Mouse (Mus musculus): Measurements from ENCODE around the gene Ctc1. TPM values are rescaled to one million over a fixed set of nuclear protein-coding genes. Genes with fewer than 3 reads are reported as not detected.
A peak's percentile ranks its signal among the peaks of the same experiment; 100 is the strongest.
"Not testable (repeated sequence)": the region's sequence is repeated elsewhere in the genome, so short reads cannot be mapped to it uniquely, and the experiment has no call there.

Gene Ctc1
- polyA plus RNA-seq, 1 experiment from 2014 or later, result 71.0 TPM

DNA sequence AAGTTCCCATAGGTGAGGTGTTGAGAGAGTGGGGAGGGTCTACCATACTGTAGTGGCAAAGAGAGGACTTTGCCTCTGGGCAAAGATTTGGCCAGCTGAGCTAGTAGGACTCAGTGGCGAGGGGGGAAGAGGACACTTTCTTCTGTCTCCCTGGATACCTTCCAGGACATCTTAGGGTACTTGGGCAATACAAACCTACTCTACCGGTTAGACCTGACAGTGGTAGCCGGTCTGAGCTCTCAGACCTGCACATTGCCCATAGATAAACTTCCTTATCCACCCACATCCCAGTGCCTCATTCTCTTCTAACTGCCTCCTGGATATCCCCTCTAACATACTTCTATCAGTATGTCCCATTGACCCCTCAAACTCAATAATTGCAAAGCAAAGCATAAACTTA is 34.8 kb upstream of the Ctc1 start:
- Histone ChIP-seq H3K4me3 (no peak overlapping the region), H3K27ac (no peak overlapping the region), H3K9me3 (no peaks in the 10 kb centered on the region), H3K4me1 (no peaks in the 10 kb centered on the region), H3K36me3 (peaks cover 2% of the 10 kb centered on the region; the same call in 1 of the 2 replicates), H3K4me2 (replicated peaks) (no peak overlapping the region), H3K27me3 (no peaks in the 10 kb centered on the region), H3K9ac (no peak overlapping the region)
- no peak for ATAC-seq (ENCODE audit: insufficient number of reproducible peaks, insufficient read depth, low FRiP score, low TSS enrichment)
- WGBS, result 59% methylated on average over 3 of the region's 3 CpGs

GRCm38 (mm10) chr11:68982639-68983369 is 32.9 kb upstream of the Ctc1 start:
- Histone ChIP-seq H3K9me3 (no peaks in the 10 kb centered on the region), H3K4me2 (replicated peaks) (no peak overlapping the region), H3K27ac (no peak overlapping the region), H3K9ac (no peak overlapping the region), H3K4me1 (no peaks in the 10 kb centered on the region), H3K36me3 (peaks cover 18% of the 10 kb centered on the region), H3K27me3 (no peaks in the 10 kb centered on the region), H3K4me3 (no peak overlapping the region)
- ATAC-seq (ENCODE audit: insufficient number of reproducible peaks, insufficient read depth, low FRiP score, low TSS enrichment), result 0 out of 2 replicates have a peak, but pooled peaks have one; percentile 35
- 27% methylated on average over 4 of the region's 4 CpGs for whole genome bisulfite sequencing

DNA sequence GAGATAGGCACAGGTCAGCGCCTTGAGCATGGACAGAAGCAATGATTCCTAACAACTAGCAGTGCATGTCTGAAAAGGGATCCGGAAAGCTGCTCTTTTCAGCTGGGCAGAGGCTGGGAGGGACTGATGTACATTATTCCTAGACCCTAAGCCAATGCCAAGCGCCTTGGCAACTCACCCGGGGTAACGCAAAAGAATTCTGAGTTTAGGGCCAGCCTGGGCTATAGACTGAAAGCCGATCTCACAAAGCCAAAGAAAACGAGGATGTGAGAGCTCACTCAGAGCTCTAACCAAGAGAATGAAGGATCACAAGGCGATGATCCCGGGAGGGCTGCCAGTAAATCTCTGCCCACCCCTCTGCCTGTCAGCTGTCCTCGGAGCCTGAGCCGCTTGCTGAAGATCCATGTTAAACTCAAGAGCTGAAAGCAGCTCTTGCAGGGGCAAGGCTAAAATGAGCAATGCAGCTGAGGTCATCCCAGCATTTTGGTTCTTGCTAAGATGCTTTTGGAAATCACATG is 28.3 kb upstream of the Ctc1 start:
- Histone ChIP-seq H3K9ac (no peak overlapping the region), H3K36me3 (peaks cover 60% of the 10 kb centered on the region), H3K9me3 (no peaks in the 10 kb centered on the region), H3K27ac (no peak overlapping the region), H3K4me3 (no peak overlapping the region), H3K4me1 (no peaks in the 10 kb centered on the region), H3K4me2 (replicated peaks) (no peak overlapping the region), H3K27me3 (no peaks in the 10 kb centered on the region)
- ATAC-seq (ENCODE audit: insufficient number of reproducible peaks, insufficient read depth, low FRiP score, low TSS enrichment), result no peak
- WGBS, result 91% methylated on average over 11 of the region's 11 CpGs

GRCm38 (mm10) chr11:68988341-68988740 is 27.4 kb upstream of the Ctc1 start:
- 0 out of 2 replicates have a peak, but pooled peaks have one; percentile 28 for ATAC-seq (ENCODE audit: insufficient number of reproducible peaks, insufficient read depth, low FRiP score, low TSS enrichment)
- Histone ChIP-seq H3K4me1 (no peaks in the 10 kb centered on the region), H3K27me3 (no peaks in the 10 kb centered on the region), H3K27ac (no peak overlapping the region), H3K4me2 (replicated peaks) (no peak overlapping the region), H3K9me3 (no peaks in the 10 kb centered on the region), H3K4me3 (no peak overlapping the region), H3K36me3 (peaks cover 69% of the 10 kb centered on the region), H3K9ac (no peak overlapping the region)
- 93% methylated on average over 17 of the region's 17 CpGs for WGBS

GRCm38 (mm10) chr11:68993122-68993521 is 22.6 kb upstream of the Ctc1 start:
- Histone ChIP-seq H3K4me1 (no peaks in the 10 kb centered on the region), H3K4me2 (replicated peaks) (no peak overlapping the region), H3K9ac (no peak overlapping the region), H3K27ac (no peak overlapping the region), H3K9me3 (no peaks in the 10 kb centered on the region), H3K4me3 (no peak overlapping the region), H3K36me3 (peaks cover 88% of the 10 kb centered on the region), H3K27me3 (no peaks in the 10 kb centered on the region)
- ATAC-seq (ENCODE audit: insufficient number of reproducible peaks, insufficient read depth, low FRiP score, low TSS enrichment), result no peak
- WGBS, result 91% methylated on average over 7 of the region's 7 CpGs

- H3K9ac ChIP-seq, result no peak overlapping the region
- H3K9me3 ChIP-seq, result no peaks in the 10 kb centered on the region
- no peak overlapping the region for H3K4me3 ChIP-seq
- H3K4me1 ChIP-seq, result no peaks in the 10 kb centered on the region
- H3K4me2 ChIP-seq (replicated peaks), result no peak overlapping the region
- ATAC-seq (ENCODE audit: insufficient number of reproducible peaks, insufficient read depth, low FRiP score, low TSS enrichment), result no peak
- WGBS, result 96% methylated on average over 3 of the region's 3 CpGs
- H3K36me3 ChIP-seq, result peaks cover 91% of the 10 kb centered on the region
- no peaks in the 10 kb centered on the region for H3K27me3 ChIP-seq
- no peak overlapping the region for H3K27ac ChIP-seq
Observed at GRCm38 (mm10) chr11:68994377-68994776, 21.3 kb upstream of the Ctc1 start.

- Histone ChIP-seq H3K9me3 (no peaks in the 10 kb centered on the region), H3K36me3 (peaks cover 91% of the 10 kb centered on the region), H3K27me3 (no peaks in the 10 kb centered on the region), H3K4me1 (no peaks in the 10 kb centered on the region), H3K4me3 (no peak overlapping the region), H3K27ac (no peak overlapping the region), H3K4me2 (replicated peaks) (no peak overlapping the region), H3K9ac (no peak overlapping the region)
- WGBS, result 93% methylated on average over 4 of the region's 4 CpGs
- ATAC-seq (ENCODE audit: insufficient number of reproducible peaks, insufficient read depth, low FRiP score, low TSS enrichment), result no peak
Observed at GRCm38 (mm10) chr11:68997080-68997479, 18.6 kb upstream of the Ctc1 start.

DNA sequence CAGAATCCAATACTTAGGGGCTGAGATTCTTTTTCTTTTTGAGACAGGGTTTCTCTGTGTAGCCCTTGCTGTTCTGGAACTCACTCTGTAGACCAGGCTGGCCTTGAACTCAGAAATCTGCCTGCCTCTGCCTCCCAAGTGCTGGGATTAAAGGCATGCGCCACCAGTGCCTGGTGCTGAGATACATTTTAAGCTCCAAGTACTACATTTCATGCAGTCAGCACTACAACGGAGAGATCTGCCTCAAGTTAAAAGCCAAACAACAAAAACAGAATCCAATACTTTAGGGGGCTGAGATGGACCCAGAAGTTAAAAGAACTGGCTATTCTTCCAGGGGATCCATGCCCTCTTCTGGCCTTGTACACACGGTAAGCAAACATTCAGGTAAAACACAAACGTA is 12.9 kb upstream of the Ctc1 start:
- H3K4me3 ChIP-seq, result not testable (repeated sequence)

DNA sequence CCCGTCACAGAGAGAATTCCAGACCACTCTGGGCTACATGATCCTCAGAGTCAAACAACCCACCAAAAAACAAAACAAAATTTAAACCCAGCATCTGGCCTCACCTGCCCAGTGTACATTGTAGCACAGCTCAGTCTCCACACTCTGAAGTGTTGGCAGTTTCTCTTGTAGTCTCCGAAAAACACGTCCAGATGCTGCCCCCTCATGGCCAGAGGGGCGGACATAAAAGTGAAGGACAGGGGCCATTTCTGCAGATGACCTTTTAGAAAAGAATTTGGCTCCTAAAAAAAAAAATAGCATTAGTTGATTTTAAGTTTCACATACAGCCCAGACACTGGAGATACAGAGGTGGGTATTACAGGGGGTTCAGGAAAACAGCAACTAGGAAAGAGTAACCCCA is 12.1 kb upstream of the Ctc1 start:
- no peak overlapping the region for H3K4me2 ChIP-seq (replicated peaks)
- H3K27ac ChIP-seq, result no peak overlapping the region
- H3K9me3 ChIP-seq, result no peaks in the 10 kb centered on the region
- no peak overlapping the region for H3K4me3 ChIP-seq
- H3K4me1 ChIP-seq, result peaks cover 8% of the 10 kb centered on the region; the same call in 1 of the 2 replicates
- ATAC-seq (ENCODE audit: insufficient number of reproducible peaks, insufficient read depth, low FRiP score, low TSS enrichment), result no peak
- H3K36me3 ChIP-seq, result peaks cover 52% of the 10 kb centered on the region
- no peak overlapping the region for H3K9ac ChIP-seq
- 55% methylated on average over 4 of the region's 4 CpGs for WGBS
- H3K27me3 ChIP-seq, result no peaks in the 10 kb centered on the region

More for the DNA sequence above, 12.9 kb upstream of the Ctc1 start:
- ATAC-seq (ENCODE audit: insufficient number of reproducible peaks, insufficient read depth, low FRiP score, low TSS enrichment); H3K27ac ChIP-seq; H3K27me3 ChIP-seq; H3K9me3 ChIP-seq; H3K9ac ChIP-seq; H3K4me2 ChIP-seq (replicated peaks); H3K4me1 ChIP-seq: not testable (repeated sequence)
- H3K36me3 ChIP-seq, result peaks cover 60% of the 10 kb centered on the region
- WGBS, result 96% methylated on average over 4 of the region's 4 CpGs

DNA sequence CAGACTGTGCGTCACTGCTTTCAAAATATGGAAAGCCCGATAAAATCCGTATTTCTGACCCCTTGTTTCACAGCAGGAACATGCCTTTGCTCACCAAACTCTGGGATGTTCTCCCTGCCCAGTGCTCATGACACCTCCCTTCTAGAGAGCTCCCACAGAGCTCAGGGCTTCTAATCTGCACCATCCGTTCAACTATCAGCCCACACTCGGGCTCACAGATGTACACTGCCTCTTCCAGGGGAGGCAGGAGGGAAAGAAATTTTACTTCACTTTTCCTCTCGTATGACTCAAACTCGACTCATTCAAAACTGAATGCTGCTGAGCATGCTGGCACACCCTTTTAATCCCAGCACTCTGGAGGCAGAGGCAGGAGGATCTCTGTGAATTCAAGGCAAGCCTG is 10.5 kb upstream of the Ctc1 start:
- no peak for ATAC-seq (ENCODE audit: insufficient number of reproducible peaks, insufficient read depth, low FRiP score, low TSS enrichment)
- 88% methylated on average over 7 of the region's 7 CpGs for WGBS
- Histone ChIP-seq H3K4me2 (replicated peaks) (no peak overlapping the region), H3K27me3 (no peaks in the 10 kb centered on the region), H3K36me3 (peaks cover 37% of the 10 kb centered on the region), H3K4me1 (peaks cover 8% of the 10 kb centered on the region; the same call in 1 of the 2 replicates), H3K4me3 (no peak overlapping the region), H3K27ac (no peak overlapping the region), H3K9me3 (no peaks in the 10 kb centered on the region), H3K9ac (no peak overlapping the region)

GRCm38 (mm10) chr11:69006575-69006974 is 9.1 kb upstream of the Ctc1 start:
- H3K4me1 ChIP-seq; H3K9ac ChIP-seq; H3K4me2 ChIP-seq (replicated peaks); ATAC-seq (ENCODE audit: insufficient number of reproducible peaks, insufficient read depth, low FRiP score, low TSS enrichment); H3K4me3 ChIP-seq; H3K27me3 ChIP-seq; H3K9me3 ChIP-seq; H3K27ac ChIP-seq: not testable (repeated sequence)
- H3K36me3 ChIP-seq, result peaks cover 23% of the 10 kb centered on the region
